Mouse (Mus musculus): Measurements from ENCODE around the gene Gpr39.

Gene Gpr39

DNA sequence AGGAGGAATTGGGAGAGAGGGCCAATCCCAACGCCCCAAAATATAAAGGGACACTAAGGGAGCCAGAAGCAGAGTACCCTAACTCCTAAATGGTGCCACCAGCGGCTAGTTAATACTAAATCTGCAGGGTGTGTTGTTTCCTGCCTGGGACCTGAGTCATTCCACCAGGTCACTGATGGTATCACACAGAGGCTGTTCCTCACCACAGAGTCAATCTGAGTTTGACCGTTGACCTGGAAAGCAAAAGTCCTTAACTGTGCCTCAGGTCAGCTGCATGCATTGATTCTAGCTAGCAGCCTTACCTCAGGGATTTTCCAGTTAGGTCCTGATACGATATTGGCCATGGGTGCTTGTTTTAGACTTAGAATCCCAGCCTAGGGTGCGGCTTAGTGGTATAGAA, 17.5 kb downstream of the Gpr39 start:
- no peak for DNase-seq (ENCODE audit: low read depth in 1 of 2, low spot score in 2 of 2)

DNA sequence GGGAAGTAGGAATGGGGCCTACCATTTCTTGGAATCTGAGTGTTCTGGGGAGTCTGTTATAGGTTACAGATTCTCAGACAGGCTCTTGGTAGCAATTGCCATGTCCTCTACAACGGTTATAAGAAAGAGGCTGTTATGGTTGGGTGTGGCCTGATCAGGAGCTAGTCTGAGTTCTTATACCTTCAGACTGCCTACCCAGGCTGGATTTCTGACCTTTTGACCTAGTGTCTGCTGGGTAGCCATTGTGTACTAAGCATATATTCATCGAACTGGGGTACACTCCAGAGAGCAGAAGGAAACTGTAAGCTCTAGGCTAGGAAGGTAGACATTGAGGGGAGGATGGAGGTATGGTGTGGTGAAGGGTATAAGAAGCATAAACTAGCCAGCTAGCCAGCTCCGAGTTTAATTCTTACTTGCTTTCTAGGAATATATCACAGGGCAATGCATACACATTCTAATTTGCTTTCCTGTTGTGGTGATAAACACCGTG, 24.4 kb downstream of the Gpr39 start:
- no peak for DNase-seq (ENCODE audit: low read depth in 1 of 2, low spot score in 2 of 2)

DNA sequence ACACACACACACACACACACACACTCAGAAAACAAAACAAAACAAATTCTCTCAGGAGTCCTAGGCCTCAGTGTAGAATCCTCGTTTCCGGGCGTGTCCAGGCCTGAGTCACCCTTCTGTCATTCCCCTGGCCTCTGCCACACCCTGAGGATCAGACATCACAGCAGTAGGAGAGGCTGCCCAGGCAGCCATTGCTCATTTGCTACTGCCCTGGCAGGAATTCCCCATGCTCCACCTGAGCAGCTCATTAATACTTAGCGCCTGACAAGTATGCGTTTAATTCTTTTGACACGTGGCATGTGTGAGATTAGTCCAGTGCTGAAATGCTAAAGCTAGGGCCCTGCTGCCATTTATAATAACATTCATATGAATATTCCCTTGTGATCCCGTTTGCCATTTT, 25.0 kb downstream of the Gpr39 start:
- no peak for DNase-seq (ENCODE audit: low read depth in 1 of 2, low spot score in 2 of 2)

DNA sequence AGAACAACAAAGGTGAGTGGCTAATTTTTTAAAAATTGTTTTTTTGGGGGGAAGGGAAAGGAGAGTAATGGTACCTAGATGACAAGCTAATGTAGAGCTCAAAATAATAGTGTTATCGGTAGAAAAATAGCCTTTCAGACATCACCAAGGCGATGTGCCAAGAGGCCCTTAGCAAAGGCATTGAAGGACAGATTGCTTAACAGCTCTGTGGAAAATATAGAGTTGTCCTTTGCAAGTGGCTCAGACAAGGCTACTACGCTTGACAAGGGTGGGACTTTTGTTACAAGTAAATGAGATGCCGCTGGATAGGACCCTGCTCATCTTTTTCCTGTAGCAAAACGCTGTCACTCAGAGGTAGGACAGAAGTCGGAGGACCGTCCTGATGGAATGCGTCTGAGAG, 25.5 kb downstream of the Gpr39 start:
- DNase-seq (ENCODE audit: low read depth in 1 of 2, low spot score in 2 of 2) = no peak

DNA sequence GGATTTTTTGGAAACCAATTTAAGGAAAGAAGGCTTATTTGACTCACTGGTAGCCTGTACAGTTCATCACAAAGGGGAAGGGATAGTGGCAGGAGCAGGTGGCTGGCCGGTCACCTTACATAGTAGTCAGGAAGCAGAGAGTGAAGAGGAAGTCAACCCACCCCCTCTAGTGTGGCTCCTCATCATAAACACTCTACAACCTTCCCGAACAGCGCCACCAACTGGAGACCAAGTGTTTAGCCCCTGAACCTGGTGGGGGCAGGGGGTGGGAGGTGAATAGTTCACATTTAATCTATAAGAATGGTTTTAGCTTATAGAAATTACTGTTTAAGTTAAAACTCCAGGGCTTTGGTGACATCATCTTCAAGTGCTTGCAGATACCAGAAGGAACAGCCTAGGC, 28.6 kb downstream of the Gpr39 start:
- DNase-seq (ENCODE audit: low read depth in 1 of 2, low spot score in 2 of 2) = no peak

DNA sequence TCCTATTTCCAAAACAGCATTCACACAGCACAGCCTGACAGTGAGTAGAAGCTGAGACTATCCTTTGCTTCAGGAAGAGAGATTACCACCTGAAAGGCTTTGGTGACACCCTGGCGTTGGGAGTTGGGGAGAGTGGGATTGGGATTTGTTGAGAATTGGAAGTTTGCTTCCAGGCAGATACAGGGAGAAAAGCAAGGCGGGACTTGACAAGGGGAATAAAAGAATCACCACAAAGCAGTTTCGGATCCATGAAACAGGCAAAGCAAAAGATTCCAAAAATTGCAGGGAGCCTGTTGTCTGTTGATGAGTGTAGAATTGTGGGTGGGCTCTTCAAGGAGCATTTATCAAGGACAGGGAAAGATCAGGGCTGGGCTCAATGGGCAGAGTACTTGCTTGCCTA, 38.5 kb downstream of the Gpr39 start:
- DNase-seq (ENCODE audit: low read depth in 1 of 2, low spot score in 2 of 2) = no peak

DNA sequence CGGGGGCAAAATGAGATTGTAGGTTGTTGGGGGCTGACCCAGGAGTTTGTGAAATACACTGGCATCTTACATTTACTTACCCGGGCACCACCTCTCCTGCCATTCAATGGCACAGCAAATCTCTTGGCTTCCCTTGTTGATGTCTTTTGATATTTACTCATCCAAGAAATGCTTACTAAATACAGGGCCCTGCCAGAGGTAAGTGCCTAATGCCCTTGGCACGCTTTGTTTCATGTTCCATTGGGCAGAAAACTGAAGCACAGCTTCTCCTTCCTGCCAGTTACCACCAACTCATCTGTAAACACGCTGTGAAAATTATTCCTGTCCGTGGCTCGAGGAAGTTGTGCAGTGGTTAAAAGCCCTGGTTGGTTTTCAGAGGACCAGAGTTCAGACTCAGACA, 39.4 kb downstream of the Gpr39 start:
- DNase-seq (ENCODE audit: low read depth in 1 of 2, low spot score in 2 of 2) = no peak

DNA sequence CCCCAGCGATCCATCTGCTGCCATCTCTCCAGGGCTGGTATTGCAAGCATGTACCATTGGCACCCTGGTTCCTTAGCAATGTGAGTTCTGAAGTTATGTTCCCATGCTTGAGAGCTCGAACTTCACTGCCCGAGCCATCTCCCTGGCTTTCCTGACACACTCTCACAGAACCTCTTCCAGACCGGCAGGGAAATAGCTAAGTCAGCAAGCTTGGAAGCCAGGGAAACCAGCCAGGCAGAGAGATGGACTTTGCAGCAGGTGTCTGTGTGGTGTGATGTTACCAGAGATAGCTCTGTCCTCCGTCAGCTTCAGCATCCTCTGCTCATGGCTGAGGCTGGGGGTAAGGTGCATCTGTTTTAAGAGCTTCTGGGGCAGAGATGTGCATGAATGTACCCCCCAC, 41.1 kb downstream of the Gpr39 start:
- DNase-seq (ENCODE audit: low read depth in 1 of 2, low spot score in 2 of 2) = no peak

DNA sequence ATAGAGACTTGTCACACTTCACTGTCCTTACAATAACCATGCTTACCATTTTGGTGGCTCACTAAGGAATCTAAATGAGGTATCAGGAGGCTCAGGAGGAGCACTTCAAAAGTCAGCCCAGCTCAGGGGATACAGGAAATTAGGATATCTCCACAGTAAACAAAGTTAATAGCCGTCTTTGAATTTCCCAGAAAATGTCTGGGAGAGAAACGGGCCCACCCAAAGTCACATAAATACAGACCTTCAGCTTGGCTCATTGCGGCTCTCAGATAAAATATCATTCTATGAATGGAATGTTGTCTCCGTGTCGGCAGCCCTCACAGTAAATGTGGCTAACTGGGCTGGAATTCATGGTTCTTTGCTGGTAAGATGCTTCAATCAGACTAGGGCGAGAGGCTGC, 42.3 kb downstream of the Gpr39 start:
- DNase-seq (ENCODE audit: low read depth in 1 of 2, low spot score in 2 of 2) = no peak

DNA sequence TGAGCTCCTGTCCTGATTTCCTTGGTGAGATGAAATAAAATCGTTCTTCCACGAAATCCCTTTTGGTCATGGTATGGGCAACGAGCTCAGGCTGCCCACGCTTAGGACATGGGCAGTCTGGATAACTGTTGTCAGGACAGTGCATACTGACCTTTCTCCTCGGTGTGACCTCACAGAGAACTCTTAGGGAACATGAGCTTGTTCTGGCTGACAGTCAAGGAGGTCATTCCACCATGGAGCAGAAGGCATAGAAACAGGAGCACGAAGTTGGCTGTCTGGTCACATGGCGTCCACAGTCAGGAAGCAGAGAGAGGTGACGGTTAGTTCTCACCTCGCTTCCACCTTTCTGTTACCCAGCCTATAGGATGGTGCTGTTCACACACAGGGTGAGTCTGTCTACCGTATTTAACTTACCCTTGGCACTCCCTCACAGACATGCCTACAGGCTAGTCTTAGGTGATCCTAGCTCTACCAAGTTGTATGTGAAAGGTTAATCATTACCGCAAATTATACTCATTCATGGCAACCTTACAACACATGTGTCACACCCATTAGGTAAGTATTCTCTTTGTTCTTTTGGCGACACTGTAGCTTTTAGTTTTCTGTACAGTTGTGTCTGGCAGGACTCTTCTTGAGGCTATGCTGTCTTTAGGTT, 44.4 kb downstream of the Gpr39 start:
- DNase-seq (ENCODE audit: low read depth in 1 of 2, low spot score in 2 of 2) = no peak

DNA sequence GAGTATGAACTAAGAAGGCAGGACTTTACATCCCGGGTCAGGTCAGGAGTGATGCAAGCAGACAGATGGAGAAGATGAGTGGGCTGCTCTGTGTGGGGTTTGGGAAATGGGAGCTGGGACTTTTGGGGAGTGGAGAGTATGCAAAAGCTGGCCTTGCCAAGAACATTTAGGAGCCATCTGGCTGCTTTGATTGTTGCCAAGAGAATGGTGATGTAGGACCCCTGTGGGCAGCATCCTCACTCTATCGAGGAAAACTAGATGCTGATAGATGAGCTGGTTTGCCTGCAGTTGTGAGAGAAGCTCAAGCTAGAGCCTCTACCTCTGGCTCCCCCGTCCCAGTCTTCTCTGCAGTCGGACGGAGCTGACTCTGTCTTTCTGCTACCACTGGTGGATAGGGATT, 47.5 kb downstream of the Gpr39 start:
- DNase-seq (ENCODE audit: low read depth in 1 of 2, low spot score in 2 of 2) = no peak

DNA sequence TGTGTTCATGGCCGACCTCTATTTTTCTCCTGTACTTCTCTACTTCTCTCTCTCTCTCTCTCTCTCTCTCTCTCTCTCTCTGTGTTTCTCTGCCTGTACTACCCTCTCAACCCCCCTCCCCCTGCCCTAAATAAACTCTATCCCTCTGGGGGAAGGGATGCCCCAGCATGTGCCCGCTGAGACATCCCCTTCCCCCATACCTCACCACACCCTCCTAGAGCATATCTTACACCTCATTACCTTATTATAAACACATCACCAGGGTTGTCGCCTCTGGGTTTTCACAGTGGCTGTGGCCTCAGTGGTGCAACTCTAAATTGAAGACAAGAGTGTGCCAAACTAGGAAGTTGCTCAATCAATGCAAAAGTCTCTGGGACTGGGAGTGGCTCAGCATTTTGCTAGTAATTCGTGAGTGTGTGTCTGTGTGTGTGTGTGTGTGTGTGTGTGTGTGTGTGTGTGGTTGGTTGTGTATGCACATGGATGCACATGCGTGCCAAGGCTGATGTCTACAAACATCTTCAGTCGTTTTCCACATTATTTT, 52.3 kb downstream of the Gpr39 start:
- no peak for DNase-seq (ENCODE audit: low read depth in 1 of 2, low spot score in 2 of 2)

DNA sequence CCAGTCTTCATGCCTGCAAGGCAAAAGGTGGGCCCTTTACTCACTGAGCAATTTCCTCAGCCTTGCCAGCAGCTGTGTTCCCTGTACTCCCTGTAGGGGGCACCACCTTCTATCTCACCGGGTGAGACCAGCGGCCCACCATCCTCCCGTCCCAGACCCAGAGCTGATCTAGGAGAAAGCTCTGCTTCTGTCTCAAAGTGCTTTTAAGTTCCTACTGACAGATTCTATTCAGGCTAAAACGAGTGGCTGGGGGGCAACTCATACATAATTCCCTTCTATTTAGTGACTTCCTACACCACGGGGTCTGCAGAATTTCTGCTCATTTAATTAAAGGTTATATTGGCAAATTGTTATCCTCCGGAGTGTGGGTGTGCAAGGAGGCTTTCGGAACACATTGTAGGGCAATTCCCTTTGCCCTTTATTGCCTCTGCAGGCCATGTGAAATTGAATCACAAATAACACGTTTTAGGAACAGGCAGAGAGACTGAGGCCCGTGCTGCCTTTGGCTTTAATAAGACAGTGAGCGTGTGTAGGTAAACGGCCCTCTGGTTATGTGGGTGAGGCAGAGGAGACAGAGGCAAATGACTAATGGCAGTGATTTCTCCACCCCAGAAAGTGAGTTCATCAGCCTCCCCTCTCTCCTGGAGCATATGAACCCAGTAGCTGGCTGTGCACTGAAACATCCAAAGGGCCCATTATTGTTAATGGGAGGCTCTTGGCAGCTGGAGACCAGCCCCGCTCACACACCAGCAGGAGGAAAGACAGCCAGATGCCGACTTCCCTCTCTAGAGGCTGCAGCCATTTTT, 53.1 kb downstream of the Gpr39 start:
- DNase-seq (ENCODE audit: low read depth in 1 of 2, low spot score in 2 of 2) = no peak

DNA sequence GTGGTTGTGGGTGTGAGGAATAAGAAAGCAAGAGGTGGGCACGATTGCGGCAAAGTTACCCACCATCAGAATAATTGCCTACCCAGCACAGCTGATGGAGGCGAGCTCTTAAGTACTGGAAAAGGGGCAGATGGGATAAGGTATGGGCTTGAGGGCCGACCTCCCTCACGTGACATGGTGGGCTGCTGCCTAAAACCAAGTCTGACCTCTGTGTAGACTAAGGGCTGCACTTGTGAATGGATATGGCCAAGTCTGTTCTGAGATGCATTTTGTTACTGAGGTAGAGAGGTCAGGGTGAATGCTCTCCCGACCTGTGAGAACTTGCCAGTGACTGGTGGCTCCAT, 53.7 kb downstream of the Gpr39 start:
- no peak for DNase-seq (ENCODE audit: low read depth in 1 of 2, low spot score in 2 of 2)

DNA sequence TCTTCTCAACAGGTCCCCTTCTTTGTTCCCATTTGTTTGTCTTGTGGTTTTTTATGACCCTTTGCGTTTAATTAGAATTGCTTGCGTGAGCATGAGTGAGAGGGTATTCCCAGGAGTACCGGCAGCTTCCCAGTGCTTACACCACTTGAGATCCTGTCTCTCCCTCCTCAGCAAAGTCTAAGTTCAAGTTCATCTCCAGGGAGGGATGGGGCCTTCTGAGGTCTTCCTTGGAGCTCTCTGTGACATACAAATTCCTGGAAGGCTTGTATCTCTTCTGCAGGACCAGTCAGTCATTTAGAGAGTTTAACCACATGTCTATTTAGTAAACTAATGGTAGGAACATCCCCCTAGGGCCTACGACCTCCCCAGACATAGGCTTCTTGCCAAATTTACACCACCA, 55.1 kb downstream of the Gpr39 start:
- DNase-seq (ENCODE audit: low read depth in 1 of 2, low spot score in 2 of 2) = no peak

DNA sequence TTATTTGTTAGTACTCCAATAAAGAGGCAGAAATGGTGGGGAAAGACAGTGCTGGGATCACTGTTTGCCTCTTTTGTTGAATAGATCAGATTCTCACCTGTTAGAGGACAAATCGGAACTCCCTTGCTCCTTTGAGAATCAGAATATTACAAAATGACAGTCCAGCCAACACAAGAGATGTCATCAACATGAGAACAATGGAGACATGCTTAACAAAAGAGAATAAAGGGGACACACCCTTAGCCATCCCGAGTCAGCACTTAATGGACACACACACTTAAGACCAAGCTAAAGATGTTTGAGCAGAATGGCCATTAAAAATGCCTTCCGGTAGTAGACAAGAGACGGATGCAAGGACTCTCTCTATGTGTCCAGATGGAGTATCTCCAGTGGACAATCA, 68.0 kb downstream of the Gpr39 start:
- no peak for DNase-seq (ENCODE audit: low read depth in 1 of 2, low spot score in 2 of 2)

DNA sequence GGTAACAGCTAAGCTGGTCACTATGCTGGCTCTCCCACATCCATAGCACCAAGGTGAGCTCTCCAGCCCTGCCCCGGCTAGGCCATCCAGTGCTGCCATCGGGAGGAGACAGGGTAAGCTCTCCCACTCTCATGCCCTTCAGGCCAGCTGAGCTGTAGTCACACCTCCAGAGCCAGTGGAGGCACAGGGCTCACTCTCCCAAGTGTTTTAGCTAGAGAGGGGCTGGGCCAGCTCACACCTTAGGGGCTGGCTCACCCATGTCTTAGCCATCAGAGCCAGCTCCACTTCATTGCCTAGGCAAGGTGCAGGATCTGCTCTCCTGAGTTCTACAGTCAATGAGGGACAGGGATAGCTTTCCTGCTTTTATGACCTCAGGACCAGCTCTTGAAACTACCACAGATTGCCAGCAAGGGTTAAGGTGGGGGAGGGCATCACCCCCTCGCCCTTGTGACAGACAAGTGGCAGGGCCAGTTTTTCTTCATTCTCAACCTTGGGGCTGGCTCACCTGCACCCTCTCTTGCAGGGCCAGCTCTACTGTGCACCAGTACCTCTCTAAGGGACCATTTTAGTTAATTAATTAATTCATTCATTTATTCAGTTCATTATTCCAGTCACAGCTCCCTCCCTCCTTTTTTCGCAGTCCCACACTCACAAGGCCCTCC, 78.7 kb downstream of the Gpr39 start:
- no peak for DNase-seq (ENCODE audit: low read depth in 1 of 2, low spot score in 2 of 2)

DNA sequence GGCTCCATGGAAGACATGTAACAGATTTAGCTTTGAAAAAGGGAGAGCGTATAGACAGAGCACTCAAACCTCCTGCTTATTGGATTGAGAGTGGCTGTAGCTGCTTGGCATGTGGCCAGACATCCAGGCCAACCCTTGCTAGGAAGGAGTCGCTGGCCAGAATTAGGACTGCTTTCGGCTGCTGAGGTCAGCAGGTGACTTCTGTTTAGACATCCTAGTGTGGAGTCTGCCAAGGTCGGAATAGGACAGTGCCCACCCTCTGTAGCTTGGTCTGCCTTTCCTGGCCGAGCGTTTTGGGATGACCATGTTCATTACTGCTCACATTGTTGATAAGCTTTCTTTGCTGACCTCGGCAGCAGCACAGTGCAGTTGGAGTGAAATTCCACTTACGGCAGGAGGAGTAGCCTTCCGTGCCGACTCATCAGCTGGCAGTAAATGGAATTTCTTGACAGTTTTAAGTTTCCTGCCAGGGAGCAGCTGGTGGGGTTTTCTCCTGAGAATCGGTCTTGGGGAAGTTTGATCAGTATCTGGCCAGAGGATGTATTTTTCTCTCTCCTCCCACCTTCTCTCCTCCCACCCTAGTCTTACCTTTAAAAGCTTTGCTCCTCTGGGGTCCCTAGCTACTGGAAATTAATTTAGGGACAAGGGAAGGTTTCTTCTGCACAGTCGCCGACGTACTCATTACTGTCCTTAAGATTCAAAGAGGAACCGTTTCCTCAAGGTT, 83.3 kb downstream of the Gpr39 start:
- no peak for DNase-seq (ENCODE audit: low read depth in 1 of 2, low spot score in 2 of 2)

DNA sequence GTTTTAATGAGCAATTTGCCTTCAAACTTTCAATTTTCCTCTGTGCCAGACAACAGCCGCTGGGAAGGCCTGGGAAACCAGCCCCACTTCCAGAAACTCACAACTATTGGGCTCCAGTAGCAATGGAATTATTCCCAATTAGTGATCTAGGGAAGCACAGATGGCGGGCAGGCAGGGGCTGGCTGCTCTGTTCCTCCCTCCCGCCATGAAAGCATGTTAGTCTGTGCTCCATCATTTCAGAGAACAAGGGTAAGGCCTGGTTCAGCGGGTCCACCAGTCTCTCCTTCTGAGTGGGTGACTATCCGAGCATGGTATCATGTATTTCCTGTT, 83.9 kb downstream of the Gpr39 start:
- DNase-seq (ENCODE audit: low read depth in 1 of 2, low spot score in 2 of 2) = no peak

DNA sequence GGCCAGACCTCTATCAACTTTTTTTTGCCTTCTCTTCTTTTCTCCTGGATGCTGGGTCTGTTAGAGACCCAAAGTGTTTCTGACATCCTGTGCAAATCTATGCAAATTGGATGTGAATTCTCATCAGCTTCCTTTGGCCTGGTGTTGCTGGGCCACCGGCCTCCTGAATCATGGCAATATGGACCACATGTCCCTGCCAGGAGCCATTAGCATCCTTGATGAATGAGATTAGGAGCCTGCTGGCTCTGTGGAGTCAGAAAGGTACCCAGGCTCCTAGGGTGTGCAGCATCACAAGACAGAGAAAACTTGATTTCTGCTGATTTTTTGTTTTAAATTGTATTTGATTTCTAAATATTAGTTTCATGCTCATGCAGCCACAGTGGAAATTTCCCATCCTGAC, 85.3 kb downstream of the Gpr39 start:
- no peak for DNase-seq (ENCODE audit: low read depth in 1 of 2, low spot score in 2 of 2)

DNA sequence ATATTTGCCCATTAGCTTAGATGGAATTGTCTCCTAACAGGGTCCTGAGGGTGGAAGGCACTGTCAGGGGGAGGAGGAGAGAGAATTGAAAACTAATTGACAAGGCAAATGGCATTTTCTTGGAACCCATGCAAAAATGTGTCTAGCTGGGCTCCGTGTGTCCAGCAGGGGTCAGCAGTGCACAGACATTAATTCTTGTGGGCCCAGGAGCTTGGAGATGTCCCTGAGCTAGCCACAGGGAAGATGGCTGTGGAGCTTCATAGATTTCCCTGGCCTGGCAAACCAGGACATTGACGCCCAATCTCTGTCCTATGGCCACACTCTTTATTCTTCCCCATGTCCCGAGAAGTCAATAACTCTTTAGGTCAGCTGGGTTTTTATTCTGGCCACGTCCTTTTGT, 113.0 kb downstream of the Gpr39 start:
- DNase-seq (ENCODE audit: low read depth in 1 of 2, low spot score in 2 of 2) = no peak

DNA sequence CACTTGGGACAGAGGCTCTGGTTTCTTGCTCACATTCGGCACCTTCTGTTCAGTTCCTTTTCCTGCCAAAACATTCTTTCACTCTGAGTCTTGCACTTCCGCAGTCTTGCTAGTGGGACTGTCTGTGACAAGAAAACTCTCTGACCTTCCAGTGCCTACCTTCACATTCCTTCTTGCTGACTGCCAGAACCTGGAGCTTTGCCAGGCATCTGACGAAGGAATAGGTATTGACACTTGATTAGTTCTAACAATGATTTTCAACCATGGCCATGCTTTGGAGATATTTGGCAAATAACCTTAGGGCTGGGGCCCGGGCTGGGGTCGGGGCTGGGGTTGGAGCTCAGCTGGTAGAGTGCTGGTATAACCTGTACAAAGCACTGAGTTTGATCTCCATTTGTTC, 123.7 kb downstream of the Gpr39 start:
- no peak for DNase-seq (ENCODE audit: low read depth in 1 of 2, low spot score in 2 of 2)
